Mouse (Mus musculus) gastrocnemius, adult 18-20 months (tissue): Measurements from ENCODE around the gene Asxl1. TPM values are rescaled to one million over a fixed set of nuclear protein-coding genes. Genes with fewer than 3 reads are reported as not detected.

ENCODE experiments used
- DNase-seq: peaks from one replicate; pipeline ENCODE4 v3.0.0; 2021; ENCODE audit warnings: low spot score
- total RNA-seq, 2 experiments: library from RNA; stranded (reverse); gene quantifications; 2 replicates each; pipeline ENCODE4 v1.2.3; 2021

Asxl1 gene
- total RNA-seq, 2 experiments from 2014 or later: 8.4 to 9.2 TPM

DNA sequence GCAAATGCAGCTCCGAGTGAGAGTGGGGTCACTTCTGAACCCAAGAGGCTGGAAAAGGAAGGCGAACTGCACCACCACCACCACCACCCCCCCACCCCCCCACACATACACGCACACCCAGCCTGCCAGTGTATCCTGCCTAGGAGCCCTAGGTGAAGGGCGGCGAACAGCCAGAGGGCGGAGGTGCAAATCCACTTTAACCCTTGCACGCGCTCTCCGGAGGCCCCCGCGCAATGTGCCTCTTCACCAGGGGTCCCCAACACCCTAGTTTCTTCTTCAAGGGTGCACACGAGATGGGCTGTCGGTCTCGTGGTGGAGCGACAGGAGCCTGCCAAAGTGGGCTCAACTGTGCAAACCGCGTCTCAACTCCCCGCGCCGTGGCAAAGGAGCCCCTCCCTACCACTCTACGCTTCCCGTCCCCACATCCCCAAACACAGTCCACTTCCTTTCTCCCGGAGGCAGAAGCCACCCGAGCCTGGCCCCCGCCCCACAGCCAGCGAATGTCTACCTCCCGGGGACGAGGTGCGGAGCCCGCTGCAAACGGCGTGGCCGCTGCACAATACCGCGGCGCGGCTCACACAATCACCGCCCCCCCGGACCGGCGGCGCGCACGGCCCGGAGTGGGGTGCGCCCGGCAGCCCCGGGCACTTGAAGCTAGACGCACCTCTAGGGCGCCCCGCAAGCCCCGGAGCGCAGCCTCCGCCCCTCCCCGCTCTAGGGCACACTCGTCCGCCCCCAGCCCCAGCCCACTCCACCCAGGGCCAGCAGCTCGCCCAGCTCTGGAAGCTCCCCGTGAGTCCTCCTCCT, 98.0 kb downstream of the Asxl1 start:
- DNase-seq: peak; percentile 21

DNA sequence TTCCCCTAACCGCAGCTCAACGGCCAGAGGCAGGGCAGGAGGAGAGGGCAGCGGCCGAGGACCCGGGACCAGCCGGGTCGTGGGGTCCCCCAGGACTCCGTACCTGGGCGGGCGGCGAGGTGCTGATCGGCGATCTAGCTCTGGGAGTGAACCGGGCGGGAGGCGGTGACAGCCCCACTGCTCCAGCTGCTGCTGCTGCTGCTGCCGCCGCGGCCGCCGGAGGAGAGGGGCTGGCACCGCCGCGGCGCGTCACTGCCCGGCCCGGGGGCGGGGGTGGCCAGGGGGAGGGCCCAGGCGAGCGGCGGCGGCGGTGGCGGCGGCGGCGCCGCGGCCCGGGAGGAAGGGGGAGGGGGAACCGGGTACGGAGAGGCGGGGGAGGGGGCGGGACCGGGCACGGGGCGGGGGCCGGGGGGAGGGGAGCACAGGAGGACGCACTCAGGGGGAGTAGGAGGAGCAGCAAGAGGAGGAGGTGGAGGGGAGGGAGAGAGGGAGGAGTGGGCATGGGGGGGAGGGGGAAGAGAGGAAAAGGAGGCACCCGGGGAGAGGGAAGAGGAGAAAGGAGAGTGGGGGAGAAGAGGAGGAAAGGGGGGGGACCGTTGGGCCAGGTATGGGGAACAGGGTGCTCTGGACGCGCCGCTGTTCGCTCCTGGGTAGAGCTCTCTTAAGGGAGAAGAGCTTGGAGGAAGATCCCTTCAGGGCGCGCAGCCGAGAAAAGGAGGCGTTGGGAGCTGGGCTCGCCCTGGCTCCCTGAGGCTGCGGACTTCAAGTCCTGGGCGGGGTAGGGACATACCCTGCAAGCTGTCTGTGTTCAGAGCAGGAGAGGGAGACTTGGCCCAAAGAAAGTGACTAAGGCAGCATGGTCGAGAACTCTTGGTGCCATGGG, 98.9 kb downstream of the Asxl1 start:
- peak; percentile 47 for DNase-seq

DNA sequence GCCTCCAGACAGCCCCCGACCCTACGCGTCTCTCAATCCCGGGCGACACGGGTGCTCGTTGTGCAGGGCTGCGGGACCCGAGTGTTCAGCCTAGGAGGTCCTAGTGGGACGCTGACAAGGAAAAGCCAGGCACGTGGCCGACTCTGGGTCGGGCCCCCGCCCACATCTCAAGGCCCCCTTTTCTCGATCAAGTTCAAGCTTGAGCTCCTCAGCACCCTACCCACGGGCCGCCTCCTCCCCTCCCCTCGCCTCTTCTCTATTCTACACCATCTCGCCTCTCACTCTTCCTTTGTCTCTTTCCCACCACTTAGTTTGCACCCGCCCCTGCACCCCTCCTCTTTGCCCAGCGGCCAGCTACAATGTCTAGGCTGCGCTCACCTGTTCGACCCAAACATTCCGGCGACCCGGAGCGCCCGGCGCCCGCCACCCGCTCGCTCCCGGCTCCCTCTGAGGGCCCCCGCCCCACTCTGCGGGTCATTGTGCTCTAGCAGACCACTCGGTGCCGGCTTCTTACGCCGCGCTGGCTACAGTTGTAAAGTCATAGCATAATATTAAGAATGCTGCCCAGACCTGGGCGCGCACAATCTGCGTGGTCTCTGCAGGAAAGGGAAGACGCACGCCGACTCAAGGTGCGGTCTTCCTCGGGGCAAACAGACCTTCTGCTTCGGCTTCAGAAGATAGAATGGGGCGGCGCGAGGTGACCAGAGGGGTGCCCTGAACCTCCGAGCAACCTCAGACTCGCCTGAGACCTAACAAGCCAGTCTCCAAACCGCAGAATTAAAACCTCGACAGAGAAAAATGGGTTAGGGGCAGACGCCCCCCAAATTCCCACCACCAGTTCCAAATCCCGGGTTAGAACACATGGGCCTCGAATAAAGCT, 99.7 kb downstream of the Asxl1 start:
- no peak for DNase-seq

- peak; percentile 63 for DNase-seq
Observed at GRCm38 (mm10) chr2:153446017-153446408, 100.4 kb downstream of the Asxl1 start.

GRCm38 (mm10) chr2:153446476-153446875, 100.8 kb downstream of the Asxl1 start:
- no peak for DNase-seq

DNA sequence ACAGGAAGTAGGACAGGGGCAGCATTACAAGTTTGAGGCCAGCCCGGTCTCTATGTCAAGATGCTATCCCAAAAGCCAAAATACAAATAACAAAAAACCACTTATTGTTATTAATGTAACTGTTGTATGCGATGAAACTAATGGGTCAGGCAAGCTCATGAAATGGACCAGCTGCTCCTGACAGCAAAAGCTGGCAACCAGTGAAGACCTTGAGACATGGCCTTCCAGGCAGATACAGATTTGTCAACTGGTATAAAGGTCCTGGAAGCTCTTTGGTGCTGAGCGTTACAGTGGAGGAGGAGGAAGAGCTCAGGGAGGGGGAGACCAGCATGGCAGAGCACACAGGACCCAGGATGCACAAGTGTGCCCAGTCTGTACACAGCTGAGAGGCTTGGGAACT, 102.1 kb downstream of the Asxl1 start:
- DNase-seq: no peak

DNA sequence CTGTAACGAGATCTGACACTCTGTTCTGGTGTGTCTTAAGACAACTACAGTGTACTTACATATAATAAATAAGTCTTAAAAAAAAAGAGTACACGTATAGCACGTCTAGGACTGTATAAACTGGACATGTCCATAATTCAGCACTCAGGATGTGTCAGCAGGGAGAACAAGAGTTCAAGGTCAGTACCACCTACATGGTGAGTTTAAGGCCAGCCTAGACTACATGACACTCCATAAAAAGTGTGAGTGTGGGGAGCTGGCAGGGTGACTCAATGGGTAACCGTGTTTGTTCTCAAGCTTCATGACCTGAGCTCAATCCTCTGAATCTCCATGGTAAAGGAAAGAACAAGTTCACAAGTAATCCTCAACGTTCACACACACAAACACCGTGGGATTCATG, 102.9 kb downstream of the Asxl1 start:
- no peak for DNase-seq

Other genes with a start within 250 kb of the Asxl1 start
- gene Hck, start 237.4 kb upstream of the Asxl1 start, total RNA-seq: under 1 TPM; 0.18 to 0.28 TPM
- 10 to 100 TPM; 27.0 to 30.3 TPM for gene Tm9sf4, start 184.5 kb upstream of the Asxl1 start, total RNA-seq
- under 1 TPM; 0.32 to 0.52 TPM for gene Tspyl3, start 120.4 kb upstream of the Asxl1 start, total RNA-seq
- gene Plagl2, start 104.4 kb upstream of the Asxl1 start, total RNA-seq: 1 to 10 TPM; 2.6 to 3.1 TPM
- 1 to 10 TPM; 7.3 to 9.5 TPM for gene Pofut1, start 104.3 kb upstream of the Asxl1 start, total RNA-seq
- 1 to 10 TPM; 3.0 to 3.8 TPM for gene Kif3b, start 54.4 kb upstream of the Asxl1 start, total RNA-seq
- gene 4930404H24Rik, start 147.0 kb downstream of the Asxl1 start, total RNA-seq: not detected
- under 1 TPM; 0.46 to 0.97 TPM for gene Nol4l, start 184.1 kb downstream of the Asxl1 start, total RNA-seq